Mouse (Mus musculus): Measurements from ENCODE around the gene Osbpl6.
"Not testable (repeated sequence)": the region's sequence is repeated elsewhere in the genome, so short reads cannot be mapped to it uniquely, and the experiment has no call there.

Osbpl6 gene

GRCm38 (mm10) chr2:76585090-76585489 is 178.8 kb downstream of the Osbpl6 start:
- peak; percentile 8 for DNase-seq

- no peak for DNase-seq
These were observed 180.6 kb downstream of the Osbpl6 start for GRCm38 (mm10) chr2:76586906-76587305.

- no peak for DNase-seq
These were observed 183.9 kb downstream of the Osbpl6 start for GRCm38 (mm10) chr2:76590221-76590620.

GRCm38 (mm10) chr2:76592401-76592924 is 186.2 kb downstream of the Osbpl6 start:
- DNase-seq = no peak

GRCm38 (mm10) chr2:76597521-76597920 is 191.2 kb downstream of the Osbpl6 start:
- no peak for DNase-seq

- DNase-seq = no peak
These were observed 192.9 kb downstream of the Osbpl6 start for GRCm38 (mm10) chr2:76599214-76599613.

GRCm38 (mm10) chr2:76602256-76602655 is 195.9 kb downstream of the Osbpl6 start:
- DNase-seq = no peak

GRCm38 (mm10) chr2:76606704-76607103 is 200.4 kb downstream of the Osbpl6 start:
- no peak for DNase-seq

- no peak for DNase-seq
These were observed 204.2 kb downstream of the Osbpl6 start for GRCm38 (mm10) chr2:76610326-76611104.

GRCm38 (mm10) chr2:76611996-76612395 is 205.7 kb downstream of the Osbpl6 start:
- no peak for DNase-seq

GRCm38 (mm10) chr2:76618078-76618477 is 211.8 kb downstream of the Osbpl6 start:
- DNase-seq = peak; percentile 15

GRCm38 (mm10) chr2:76620188-76620587 is 213.9 kb downstream of the Osbpl6 start:
- no peak for DNase-seq

- DNase-seq = no peak
These were observed 215.4 kb downstream of the Osbpl6 start for GRCm38 (mm10) chr2:76621724-76622123.

GRCm38 (mm10) chr2:76622316-76622715 is 216.0 kb downstream of the Osbpl6 start:
- not testable (repeated sequence) for DNase-seq

GRCm38 (mm10) chr2:76630293-76630692 is 224.0 kb downstream of the Osbpl6 start:
- DNase-seq = no peak

GRCm38 (mm10) chr2:76631600-76631999 is 225.3 kb downstream of the Osbpl6 start:
- DNase-seq = no peak

- DNase-seq = no peak
These were observed 233.3 kb downstream of the Osbpl6 start for GRCm38 (mm10) chr2:76639637-76640036.

- DNase-seq = no peak
These were observed 237.5 kb downstream of the Osbpl6 start for GRCm38 (mm10) chr2:76643801-76644200.

GRCm38 (mm10) chr2:76647441-76647869 is 241.1 kb downstream of the Osbpl6 start:
- no peak for DNase-seq

- peak; percentile 98 for DNase-seq
These were observed 241.7 kb downstream of the Osbpl6 start, which contains the start of the genes Prkra and Pjvk for GRCm38 (mm10) chr2:76647883-76648570. Prkra (minus strand) TSS chr2:76648015. Pjvk (plus strand) TSS chr2:76648476.

GRCm38 (mm10) chr2:76648666-76649141 is 242.4 kb downstream of the Osbpl6 start:
- peak; percentile 22 for DNase-seq
